Mouse (Mus musculus) kidney, postnatal 0 days (tissue): ENCODE measurements around the gene Zfp292. TPM values are rescaled to one million over a fixed set of nuclear protein-coding genes. Genes with fewer than 3 reads are reported as not detected.

Experiments used
- ATAC-seq: fragments of 200-750 bp; cut with Nextera tagmentation; replicated peaks from 2 replicates; pipeline ENCODE4 v1.8.0; 2017; ENCODE audit warnings: low read depth, moderate number of reproducible peaks, moderate TSS enrichment, moderate library complexity; ENCODE audit not compliant: low FRiP score
- DNase-seq: peaks from one replicate; pipeline ENCODE4 v3.0.0-alpha.2; 2016; ENCODE audit warnings: low spot score
- H3K27ac ChIP-seq: fragments of 300-500 bp; sonication (generic); 2 replicates; pipeline ENCODE4 v1.5.1; 2014; ENCODE audit warnings: mild to moderate bottlenecking
- H3K27me3 ChIP-seq: fragments of 300-500 bp; sonication (generic); 2 replicates; pipeline ENCODE4 v1.6.1; 2014; ENCODE audit warnings: low read length, mixed read lengths; ENCODE audit not compliant: insufficient read depth
- H3K36me3 ChIP-seq: fragments of 300-500 bp; sonication (generic); 2 replicates; pipeline ENCODE4 v1.6.1; 2014; ENCODE audit warnings: low read length, mixed read lengths; ENCODE audit not compliant: insufficient read depth
- H3K4me1 ChIP-seq: fragments of 300-500 bp; sonication (generic); replicated peaks from 2 replicates; pipeline ENCODE4 v1.6.1; 2014; ENCODE audit warnings: antibody characterized with exemption, low read length, mixed read lengths; ENCODE audit not compliant: insufficient read depth
- H3K4me2 ChIP-seq: fragments of 300-500 bp; sonication (generic); 2 replicates; pipeline ENCODE4 v1.6.1; 2014; ENCODE audit warnings: mild to moderate bottlenecking, low read length, moderate library complexity, mixed read lengths
- H3K4me3 ChIP-seq: fragments of 300-500 bp; sonication (generic); replicated peaks from 2 replicates; pipeline ENCODE4 v1.5.1; 2014; ENCODE audit warnings: low read depth, low read length
- H3K9ac ChIP-seq: fragments of 300-500 bp; sonication (generic); 2 replicates; pipeline ENCODE4 v1.6.1; 2014; ENCODE audit warnings: low read depth, low read length
- H3K9me3 ChIP-seq: fragments of 300-500 bp; sonication (generic); replicated peaks from 2 replicates; pipeline ENCODE4 v1.6.1; 2016; ENCODE audit warnings: low read length, inconsistent platforms, mixed read lengths
- CTCF ChIP-seq: IDR thresholded peaks from 2 replicates; pipeline ENCODE4 v1.5.1; 2016; ENCODE audit warnings: antibody characterized with exemption, low read depth, mild to moderate bottlenecking, moderate library complexity
- WGBS: fragments of 180-500 bp; shearing (Covaris S2); extraction: QIAGEN DNeasy Blood & Tissue Kit; methylation state at CpG from one replicate; pipeline ENCODE4 v1.1.7; 2014; 5-methylcytosine and 5-hydroxymethylcytosine counted together
- polyA plus RNA-seq: library from polyadenylated mRNA; unstranded; fragments of >200 nt; fragmentation: Nextera tagmentation; extraction: Ambion mirVana; gene quantifications from 2 replicates; pipeline ENCODE4 v1.2.1, GENCODE M21; 2015

Zfp292 gene
- polyA plus RNA-seq, 1 experiment from 2014 or later = 13.2 TPM

DNA sequence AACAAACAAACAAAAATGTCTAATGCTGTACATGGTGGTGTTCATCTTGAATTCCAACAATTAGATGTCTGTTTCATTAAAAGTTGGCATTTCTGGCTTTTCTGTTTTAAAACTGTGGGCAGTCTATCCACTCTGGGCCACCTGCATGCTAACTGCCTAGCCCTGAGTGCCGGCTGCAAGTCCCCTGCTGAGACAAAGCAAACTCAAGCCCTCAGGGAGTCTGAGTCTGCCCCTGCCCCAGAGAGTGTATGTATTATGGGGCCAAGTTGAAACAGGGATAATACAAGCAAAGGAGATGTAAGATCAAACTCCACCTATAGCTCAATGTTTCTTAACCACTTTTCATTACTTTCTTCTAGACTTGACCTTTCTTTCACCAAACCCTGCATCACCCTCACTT lies 26.8 kb downstream of the Zfp292 start:
- H3K9ac ChIP-seq = no peak overlapping the region
- H3K36me3 ChIP-seq = peaks cover 2% of the 10 kb centered on the region; the same call in 1 of the 2 replicates
- DNase-seq (no peak), ATAC-seq (no peak)
- 48% methylated on average over 1 of the region's 1 CpGs for WGBS
- H3K4me2 ChIP-seq = no peak overlapping the region
- no peak for TF ChIP-seq CTCF
- H3K27me3 ChIP-seq = no peaks in the 10 kb centered on the region
- H3K4me1 ChIP-seq = no peaks in the 10 kb centered on the region
- no peak overlapping the region for H3K4me3 ChIP-seq
- no peaks in the 10 kb centered on the region; the same call in 1 of the 2 replicates for H3K9me3 ChIP-seq
- no peak overlapping the region for H3K27ac ChIP-seq

DNA sequence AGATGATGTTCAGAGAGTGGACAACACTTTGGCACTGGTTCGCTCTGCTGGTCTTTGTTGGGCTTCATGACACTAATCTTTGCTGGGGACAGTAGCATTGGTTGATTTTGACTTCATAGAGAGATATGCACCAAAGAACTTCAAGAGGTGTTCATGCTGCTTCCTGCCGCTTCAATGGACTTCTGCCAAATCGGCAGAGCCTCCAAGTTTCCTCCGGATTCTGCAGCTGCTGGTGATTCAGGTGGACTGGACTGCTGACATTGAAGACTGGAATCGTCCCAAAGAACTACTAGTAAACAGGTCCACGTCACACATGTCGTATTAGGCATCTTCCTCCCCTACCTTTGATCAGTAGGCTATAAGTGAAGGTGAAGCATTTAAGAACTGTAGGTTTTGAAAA lies 30.7 kb downstream of the Zfp292 start:
- 90% methylated on average over 7 of the region's 7 CpGs for WGBS
- H3K4me1 ChIP-seq = no peaks in the 10 kb centered on the region
- DNase-seq (no peak), ATAC-seq (no peak)
- H3K27me3 ChIP-seq = no peaks in the 10 kb centered on the region
- H3K4me3 ChIP-seq = no peak overlapping the region
- no peak for TF ChIP-seq CTCF
- H3K9me3 ChIP-seq = no peaks in the 10 kb centered on the region; the same call in 1 of the 2 replicates
- no peak overlapping the region for H3K4me2 ChIP-seq
- no peak overlapping the region for H3K27ac ChIP-seq
- H3K9ac ChIP-seq = no peak overlapping the region
- peaks cover 2% of the 10 kb centered on the region; the same call in 1 of the 2 replicates for H3K36me3 ChIP-seq

DNA sequence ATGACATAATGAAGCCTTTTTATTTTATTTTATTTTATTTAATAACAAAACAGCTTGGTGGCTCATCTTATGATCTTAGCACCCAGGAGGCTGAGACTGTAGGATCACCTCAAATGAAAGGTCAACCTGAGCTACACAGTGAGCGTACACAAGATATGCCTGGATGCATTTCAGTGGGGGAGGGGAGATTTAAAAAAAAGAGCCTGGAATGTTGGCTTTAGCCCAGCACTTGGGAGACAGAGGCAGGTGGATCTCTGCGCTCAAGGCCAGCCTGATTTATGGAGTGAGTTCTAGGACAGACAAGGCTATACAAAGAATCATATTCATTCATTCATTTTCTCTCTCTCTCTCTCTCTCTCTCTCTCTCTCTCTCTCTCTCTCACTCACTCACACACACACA lies 32.6 kb downstream of the Zfp292 start:
- ATAC-seq = no peak
- WGBS = 72% methylated on average over 2 of the region's 2 CpGs
- no peak for TF ChIP-seq CTCF

DNA sequence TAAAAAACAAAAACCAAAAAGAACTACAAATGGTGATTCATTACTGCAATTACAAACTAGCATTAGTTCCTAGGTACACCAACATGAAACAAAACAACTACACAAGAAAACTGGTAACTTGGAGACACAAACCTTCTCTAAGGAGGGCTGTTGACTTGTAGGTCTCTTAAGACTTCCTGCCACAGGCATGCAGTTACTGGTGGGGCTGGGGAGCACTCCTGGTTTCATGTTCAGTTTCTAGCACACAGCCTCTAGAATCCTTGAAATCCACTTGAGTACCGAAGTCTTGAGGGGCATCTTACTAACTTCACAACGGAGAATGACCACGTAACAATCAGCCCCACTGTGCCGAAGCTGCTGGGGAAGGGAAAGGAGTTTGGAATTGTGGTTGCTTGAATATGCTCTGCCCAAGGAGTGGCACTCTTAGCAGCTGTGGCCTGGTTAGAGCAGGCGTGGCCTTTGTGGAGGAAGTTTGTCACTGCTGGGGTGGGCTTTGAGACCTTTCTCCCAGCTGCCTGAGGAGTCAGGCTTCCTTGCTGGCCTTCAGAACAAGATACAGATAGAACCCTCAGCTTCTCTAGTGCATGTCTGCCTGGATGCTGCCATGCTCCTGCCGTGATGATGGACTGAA lies 35.0 kb downstream of the Zfp292 start:
- Histone ChIP-seq H3K27me3 (no peaks in the 10 kb centered on the region), H3K9ac (no peak overlapping the region), H3K4me2 (no peak overlapping the region), H3K27ac (no peak overlapping the region), H3K4me3 (no peak overlapping the region), H3K36me3 (peaks cover 2% of the 10 kb centered on the region; the same call in 1 of the 2 replicates), H3K9me3 (no peaks in the 10 kb centered on the region), H3K4me1 (no peaks in the 10 kb centered on the region)
- no peak for DNase-seq
- WGBS = 91% methylated on average over 6 of the region's 6 CpGs
- TF ChIP-seq CTCF = no peak
- ATAC-seq = no peak

More for the DNA sequence above, 32.6 kb downstream of the Zfp292 start:
- H3K4me2 ChIP-seq = no peak overlapping the region
- no peaks in the 10 kb centered on the region for H3K4me1 ChIP-seq
- no peaks in the 10 kb centered on the region for H3K27me3 ChIP-seq
- no peak overlapping the region for H3K4me3 ChIP-seq
- no peak overlapping the region for H3K9ac ChIP-seq
- peaks cover 2% of the 10 kb centered on the region; the same call in 1 of the 2 replicates for H3K36me3 ChIP-seq
- no peaks in the 10 kb centered on the region; the same call in 1 of the 2 replicates for H3K9me3 ChIP-seq
- H3K27ac ChIP-seq = no peak overlapping the region
- no peak for DNase-seq

DNA sequence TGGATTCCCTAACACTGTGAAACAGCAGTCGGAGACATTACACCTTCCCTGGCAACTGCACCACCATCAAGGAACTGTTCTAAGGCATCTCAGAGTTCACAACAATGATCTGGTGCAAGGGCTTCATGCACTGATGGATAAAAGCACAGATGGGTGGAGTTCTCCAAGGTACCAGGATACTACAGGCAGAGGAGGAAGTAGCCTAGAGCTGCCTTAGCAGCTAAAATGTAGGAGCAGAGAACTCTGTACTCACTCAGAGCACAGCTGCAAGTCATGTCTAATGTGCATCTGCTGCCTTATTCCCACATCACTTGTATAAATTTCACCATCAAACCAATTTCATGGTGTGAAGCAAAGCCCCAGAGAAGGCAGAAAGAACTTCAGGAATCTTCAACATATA lies 38.9 kb downstream of the Zfp292 start:
- Histone ChIP-seq H3K4me2 (no peak overlapping the region), H3K9me3 (no peaks in the 10 kb centered on the region), H3K4me1 (no peaks in the 10 kb centered on the region), H3K4me3 (no peak overlapping the region), H3K27me3 (no peaks in the 10 kb centered on the region), H3K36me3 (peaks cover 3% of the 10 kb centered on the region; the same call in 1 of the 2 replicates), H3K27ac (no peak overlapping the region), H3K9ac (no peak overlapping the region)
- DNase-seq (no peak), ATAC-seq (no peak)
- 78% methylated on average over 1 of the region's 1 CpGs for WGBS
- TF ChIP-seq CTCF = no peak

DNA sequence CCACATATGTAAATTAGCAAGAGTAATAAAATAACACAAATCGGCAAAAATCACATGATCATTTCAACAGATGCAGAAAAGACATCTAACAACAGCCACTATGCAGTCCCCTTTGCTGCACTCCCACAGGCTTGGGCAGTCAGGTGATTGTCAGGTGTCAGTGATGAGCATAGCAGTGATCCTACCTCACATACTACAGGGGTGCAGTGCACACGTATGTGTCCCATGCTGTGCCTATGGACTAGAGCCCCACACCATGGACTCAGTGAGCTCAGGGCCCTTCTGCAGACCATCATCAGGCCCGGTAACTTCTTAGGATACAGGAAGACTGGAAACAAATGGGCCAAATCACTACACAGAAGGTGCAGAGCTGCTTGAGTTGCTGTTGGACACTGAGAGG lies 39.9 kb downstream of the Zfp292 start:
- Histone ChIP-seq H3K36me3 (peaks cover 9% of the 10 kb centered on the region; the same call in 1 of the 2 replicates), H3K27ac (no peak overlapping the region), H3K4me1 (no peaks in the 10 kb centered on the region), H3K9me3 (no peaks in the 10 kb centered on the region), H3K27me3 (no peaks in the 10 kb centered on the region), H3K4me2 (no peak overlapping the region), H3K4me3 (no peak overlapping the region), H3K9ac (no peak overlapping the region)
- 80% methylated on average over 3 of the region's 3 CpGs for WGBS
- ATAC-seq (no peak; the same call in 1 of the 2 replicates), DNase-seq (no peak)
- no peak for TF ChIP-seq CTCF
